Mouse (Mus musculus) kidney, embryonic 15.5 days (tissue): ENCODE measurements around the gene Sgsm3. TPM values are rescaled to one million over a fixed set of nuclear protein-coding genes. Genes with fewer than 3 reads are reported as not detected.

ENCODE experiments used
- ATAC-seq: fragments of 200-750 bp; cut with Nextera tagmentation; replicated peaks from 2 replicates; pipeline ENCODE4 v1.8.0; 2017; ENCODE audit warnings: moderate TSS enrichment; ENCODE audit not compliant: low FRiP score
- H3K27ac ChIP-seq: fragments of 300-500 bp; sonication (generic); 2 replicates; pipeline ENCODE4 v1.5.1; 2015; ENCODE audit warnings: mild to moderate bottlenecking, inconsistent platforms
- H3K27me3 ChIP-seq: fragments of 300-500 bp; sonication (generic); 2 replicates; pipeline ENCODE4 v1.6.1; 2015; ENCODE audit warnings: inconsistent platforms
- H3K36me3 ChIP-seq: fragments of 300-500 bp; sonication (generic); 2 replicates; pipeline ENCODE4 v1.6.1; 2015; ENCODE audit warnings: inconsistent platforms
- H3K4me1 ChIP-seq: fragments of 300-500 bp; sonication (generic); 2 replicates; pipeline ENCODE4 v1.6.1; 2015; ENCODE audit warnings: inconsistent platforms
- H3K4me2 ChIP-seq: fragments of 300-500 bp; sonication (generic); 2 replicates; pipeline ENCODE4 v1.6.1; 2015; ENCODE audit warnings: moderate library complexity, mild to moderate bottlenecking, inconsistent platforms
- H3K4me3 ChIP-seq: fragments of 300-500 bp; sonication (generic); replicated peaks from 2 replicates; pipeline ENCODE4 v1.5.1; 2015; ENCODE audit warnings: mild to moderate bottlenecking, inconsistent platforms
- H3K9ac ChIP-seq: fragments of 300-500 bp; sonication (generic); 2 replicates; pipeline ENCODE4 v1.6.1; 2015; ENCODE audit warnings: mild to moderate bottlenecking, inconsistent platforms
- H3K9me3 ChIP-seq: fragments of 300-500 bp; sonication (generic); replicated peaks from 2 replicates; pipeline ENCODE4 v1.6.1; 2016; ENCODE audit warnings: inconsistent platforms
- WGBS: fragments of 180-500 bp; shearing (Covaris S2); methylation state at CpG from one replicate; pipeline ENCODE4 v1.1.7; 2015; ENCODE audit warnings: mixed read lengths; 5-methylcytosine and 5-hydroxymethylcytosine counted together
- polyA plus RNA-seq: library from polyadenylated mRNA; unstranded; fragments of >200 nt; fragmentation: Nextera tagmentation; extraction: Ambion mirVana; gene quantifications from 2 replicates; pipeline ENCODE4 v1.2.1, GENCODE M21; 2015

Gene Sgsm3
- polyA plus RNA-seq, 1 experiment from 2014 or later: 27.1 TPM

DNA sequence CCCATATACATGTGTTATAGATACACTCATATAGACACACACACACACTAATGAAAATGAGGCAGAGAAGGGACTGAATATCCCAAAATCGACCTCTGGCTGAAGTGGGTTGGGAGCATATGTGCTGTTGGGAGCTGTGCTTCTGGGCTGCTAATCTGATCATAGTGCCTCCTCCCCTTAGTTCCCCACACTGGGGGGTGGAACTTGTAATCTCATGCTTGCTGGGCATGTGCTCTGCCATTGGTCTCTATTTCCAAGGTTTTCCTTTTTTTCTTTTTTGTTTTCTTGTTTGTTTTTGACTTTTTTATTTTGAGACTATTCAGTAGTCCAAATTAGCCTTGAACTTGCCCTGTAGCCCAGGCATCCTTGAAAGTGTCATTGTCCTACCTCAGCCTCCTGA, 10.8 kb downstream of the Sgsm3 start:
- Histone ChIP-seq H3K27ac (no peak overlapping the region), H3K9me3 (no peaks in the 10 kb centered on the region), H3K36me3 (no peaks in the 10 kb centered on the region), H3K9ac (no peak overlapping the region), H3K4me1 (no peaks in the 10 kb centered on the region), H3K4me2 (no peak overlapping the region), H3K27me3 (no peaks in the 10 kb centered on the region), H3K4me3 (no peak overlapping the region)
- ATAC-seq: no peak
- 63% methylated on average over 1 of the region's 1 CpGs for WGBS

DNA sequence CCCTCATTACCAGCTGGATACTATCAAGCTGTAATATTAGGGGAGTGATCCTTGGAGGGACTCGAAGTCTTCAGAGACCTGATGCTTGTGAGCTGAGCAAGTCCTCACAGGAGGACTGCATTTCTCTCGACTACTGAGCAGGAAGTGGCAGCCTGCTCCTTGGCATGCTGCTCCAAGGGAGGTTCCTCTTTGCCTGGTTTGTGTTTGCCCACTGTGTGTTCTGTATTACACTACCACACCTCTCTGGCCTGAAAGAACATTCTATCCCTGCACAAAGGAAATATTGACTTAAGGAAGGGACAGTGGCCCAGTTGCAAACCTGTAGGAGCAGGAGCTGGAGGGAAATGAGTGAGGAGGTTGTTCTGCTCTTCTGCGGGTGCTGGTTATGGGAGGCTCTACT, 12.1 kb downstream of the Sgsm3 start:
- no peak for ATAC-seq

DNA sequence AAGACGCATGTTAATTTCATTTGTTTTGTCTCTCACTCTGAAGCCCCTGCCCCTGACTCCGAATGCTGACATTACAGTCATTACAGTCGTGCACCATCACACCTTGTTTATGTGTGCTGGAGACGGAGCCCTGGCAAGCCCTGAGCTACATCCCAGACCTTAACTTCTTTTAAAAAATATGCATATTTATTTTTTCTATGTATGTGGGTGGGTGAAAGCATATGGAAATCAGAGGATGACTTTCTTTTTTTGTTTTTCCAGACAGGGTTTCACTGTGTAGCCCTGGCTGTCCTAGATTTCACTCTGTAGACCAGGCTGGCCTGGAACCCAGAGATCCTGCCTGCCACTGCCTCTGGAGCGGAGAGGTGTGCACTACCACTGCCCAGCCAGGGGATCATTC, 17.4 kb downstream of the Sgsm3 start:
- no peaks in the 10 kb centered on the region for H3K9me3 ChIP-seq
- H3K27me3 ChIP-seq: no peaks in the 10 kb centered on the region
- WGBS: 80% methylated on average over 5 of the region's 5 CpGs
- no peak for ATAC-seq
- no peak overlapping the region for H3K27ac ChIP-seq
- H3K4me3 ChIP-seq: no peak overlapping the region
- no peak overlapping the region for H3K4me2 ChIP-seq
- no peaks in the 10 kb centered on the region for H3K36me3 ChIP-seq
- peaks cover 1% of the 10 kb centered on the region for H3K4me1 ChIP-seq
- H3K9ac ChIP-seq: no peak overlapping the region

More for the DNA sequence above, 12.1 kb downstream of the Sgsm3 start:
- Histone ChIP-seq H3K4me2 (no peak overlapping the region), H3K9ac (no peak overlapping the region), H3K36me3 (no peaks in the 10 kb centered on the region), H3K4me1 (no peaks in the 10 kb centered on the region), H3K27me3 (no peaks in the 10 kb centered on the region), H3K27ac (no peak overlapping the region), H3K4me3 (no peak overlapping the region), H3K9me3 (no peaks in the 10 kb centered on the region)
- WGBS: 60% methylated on average over 3 of the region's 3 CpGs

DNA sequence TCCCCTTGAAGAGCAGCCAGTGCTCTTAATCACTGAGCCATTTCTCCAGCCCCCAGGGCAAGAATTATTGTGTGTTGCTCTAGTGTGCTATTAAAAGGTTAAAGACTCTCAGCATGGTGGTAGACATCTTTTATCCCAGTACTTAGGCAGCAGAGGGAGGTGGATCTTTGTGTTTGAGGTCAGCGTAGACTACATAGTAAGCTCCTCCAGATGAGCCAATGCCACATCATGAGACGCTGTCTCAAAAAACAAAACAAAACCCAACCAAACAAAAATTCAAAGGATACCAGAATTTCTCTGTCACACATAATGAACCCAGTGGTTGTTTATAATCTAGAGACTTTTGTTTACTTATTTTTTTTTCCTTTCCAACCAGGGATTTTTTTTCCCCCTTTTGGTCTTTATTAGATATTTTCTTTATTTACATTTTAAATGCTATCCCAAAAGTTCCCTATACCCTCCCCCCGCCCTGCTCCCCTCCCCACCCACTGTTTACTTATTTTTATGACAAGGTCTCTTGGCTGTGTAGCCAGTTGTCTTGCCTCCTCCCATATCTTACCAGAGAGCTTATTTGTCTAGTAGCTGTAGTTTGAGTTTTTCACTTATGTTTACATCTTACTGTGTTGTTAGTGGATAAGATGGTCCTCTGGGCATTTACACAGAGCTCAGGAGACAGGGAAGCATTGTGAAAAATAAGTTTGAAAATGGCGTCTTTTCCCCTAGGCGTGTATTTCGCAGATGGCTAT, 18.7 kb downstream of the Sgsm3 start:
- Histone ChIP-seq H3K4me2 (no peak overlapping the region), H3K9me3 (no peaks in the 10 kb centered on the region), H3K9ac (no peak overlapping the region), H3K27ac (no peak overlapping the region), H3K36me3 (no peaks in the 10 kb centered on the region), H3K27me3 (no peaks in the 10 kb centered on the region), H3K4me1 (peaks cover 9% of the 10 kb centered on the region), H3K4me3 (no peak overlapping the region)
- ATAC-seq: no peak
- 83% methylated on average over 6 of the region's 6 CpGs for WGBS

DNA sequence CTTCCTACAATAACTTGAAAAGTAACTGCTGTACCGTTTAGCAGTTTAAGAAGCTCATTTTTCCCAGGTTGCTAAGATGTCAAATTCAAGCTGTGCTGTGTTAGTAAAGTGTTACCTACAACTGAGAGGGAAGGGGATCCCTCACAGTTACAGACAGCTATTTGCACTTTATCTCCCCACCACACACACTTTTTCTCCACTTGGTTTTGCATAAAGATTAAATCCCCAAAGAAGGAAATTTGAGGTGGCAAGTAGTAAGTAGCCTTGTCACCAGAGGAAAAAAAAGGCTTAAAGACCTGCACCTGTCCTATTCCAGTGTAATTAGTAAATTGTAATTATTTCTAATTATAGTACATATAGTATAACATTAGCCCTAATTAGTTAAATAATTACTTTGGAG, 19.5 kb downstream of the Sgsm3 start:
- no peak overlapping the region for H3K27ac ChIP-seq
- H3K4me1 ChIP-seq: peaks cover 9% of the 10 kb centered on the region
- 55% methylated on average over 1 of the region's 1 CpGs for WGBS
- no peaks in the 10 kb centered on the region for H3K9me3 ChIP-seq
- no peak overlapping the region for H3K4me2 ChIP-seq
- H3K27me3 ChIP-seq: no peaks in the 10 kb centered on the region
- H3K4me3 ChIP-seq: no peak overlapping the region
- ATAC-seq: no peak
- no peaks in the 10 kb centered on the region for H3K36me3 ChIP-seq
- no peak overlapping the region for H3K9ac ChIP-seq

DNA sequence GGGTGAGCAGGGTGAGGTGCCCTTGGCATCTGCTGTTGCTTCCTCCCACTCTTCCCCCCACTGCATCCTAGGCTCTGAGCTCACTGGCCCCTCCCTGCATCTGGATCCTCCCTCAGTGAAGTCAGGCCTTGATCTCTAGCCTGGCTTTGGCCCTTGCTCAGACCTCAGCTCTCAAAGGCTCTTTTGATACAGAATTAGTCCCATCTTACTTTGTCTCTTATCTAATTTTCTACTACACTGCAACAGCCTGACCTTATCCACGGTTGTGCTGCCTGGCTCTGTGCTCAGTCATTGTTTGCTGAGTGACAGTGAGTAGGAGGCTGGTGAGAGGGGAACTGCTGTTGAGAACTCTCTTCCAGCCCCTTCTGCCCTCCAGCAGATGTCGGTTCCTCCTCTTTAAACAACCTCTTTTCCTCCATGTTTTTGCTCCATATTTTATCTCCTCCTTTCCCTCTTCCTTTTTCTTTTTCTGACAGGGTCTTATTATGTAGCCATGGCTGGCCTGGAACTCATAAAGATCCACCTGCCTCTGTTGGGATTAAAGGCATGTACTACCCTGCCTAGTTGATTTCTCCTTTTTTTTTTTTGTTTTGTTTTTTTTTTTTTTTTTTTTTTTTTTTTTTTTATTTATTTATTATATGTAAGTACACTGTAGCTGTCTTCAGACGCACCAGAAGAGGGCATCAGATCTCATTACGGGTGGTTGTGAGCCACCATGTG, 23.0 kb downstream of the Sgsm3 start:
- no peaks in the 10 kb centered on the region for H3K9me3 ChIP-seq
- peaks cover 9% of the 10 kb centered on the region for H3K4me1 ChIP-seq
- no peak overlapping the region for H3K9ac ChIP-seq
- peaks cover 9% of the 10 kb centered on the region for H3K36me3 ChIP-seq
- H3K4me2 ChIP-seq: no peak overlapping the region
- H3K4me3 ChIP-seq: no peak overlapping the region
- 35% methylated on average over 3 of the region's 4 CpGs for WGBS
- ATAC-seq: no peak
- H3K27ac ChIP-seq: no peak overlapping the region
- H3K27me3 ChIP-seq: no peaks in the 10 kb centered on the region

DNA sequence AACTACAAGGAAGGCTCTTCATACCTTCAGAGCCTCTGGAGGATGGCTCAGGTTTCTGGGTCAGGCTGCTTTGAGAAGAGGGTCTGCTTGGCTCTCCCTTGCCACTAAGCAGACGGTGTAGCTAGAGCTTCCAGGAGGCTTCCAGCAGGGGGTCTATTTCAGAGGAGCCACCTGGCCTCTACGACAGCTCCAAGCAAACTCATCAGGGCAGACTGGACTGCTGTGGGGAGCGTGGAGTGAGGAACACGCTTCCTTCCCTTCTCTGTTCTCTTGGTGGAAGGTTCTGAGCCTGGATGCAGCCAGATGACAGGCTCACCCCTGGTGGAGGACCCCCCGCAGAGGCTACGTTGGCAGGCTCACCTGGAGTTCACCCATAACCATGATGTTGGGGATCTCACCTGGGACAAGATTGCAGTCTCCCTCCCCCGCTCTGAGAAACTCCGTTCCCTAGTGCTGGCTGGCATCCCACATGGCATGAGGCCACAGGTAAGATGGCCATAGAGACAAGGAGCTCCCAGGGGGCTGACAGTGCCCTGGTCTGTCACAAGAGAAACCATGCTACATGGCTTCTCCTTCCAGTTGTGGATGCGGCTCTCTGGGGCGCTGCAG, 28.7 kb downstream of the Sgsm3 start:
- no peaks in the 10 kb centered on the region for H3K9me3 ChIP-seq
- 80% methylated on average over 10 of the region's 10 CpGs for WGBS
- no peak overlapping the region for H3K9ac ChIP-seq
- no peaks in the 10 kb centered on the region for H3K27me3 ChIP-seq
- H3K4me3 ChIP-seq: no peak overlapping the region
- no peak overlapping the region for H3K4me2 ChIP-seq
- no peak for ATAC-seq
- H3K27ac ChIP-seq: no peak overlapping the region
- no peaks in the 10 kb centered on the region for H3K4me1 ChIP-seq
- peaks cover 30% of the 10 kb centered on the region for H3K36me3 ChIP-seq

DNA sequence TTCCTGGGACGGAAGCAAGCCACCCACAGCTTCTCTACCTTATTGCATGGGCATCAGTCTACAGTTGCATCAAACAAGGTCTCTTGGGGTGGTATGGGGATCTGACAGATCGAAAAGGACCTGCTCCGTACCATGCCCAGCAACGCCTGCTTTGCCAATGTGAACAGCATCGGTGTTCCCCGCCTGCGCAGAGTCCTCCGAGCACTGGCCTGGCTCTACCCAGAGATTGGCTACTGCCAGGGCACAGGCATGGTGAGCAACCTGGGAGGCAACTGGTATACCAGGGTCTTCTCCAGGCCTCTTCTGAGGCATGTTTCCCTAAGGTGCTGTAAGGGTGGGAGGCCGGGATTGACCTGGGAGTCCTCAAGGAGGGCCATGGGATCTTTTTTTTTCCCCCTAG, 29.8 kb downstream of the Sgsm3 start:
- no peaks in the 10 kb centered on the region for H3K9me3 ChIP-seq
- 95% methylated on average over 9 of the region's 9 CpGs for WGBS
- no peaks in the 10 kb centered on the region for H3K4me1 ChIP-seq
- peaks cover 40% of the 10 kb centered on the region for H3K36me3 ChIP-seq
- no peak overlapping the region for H3K27ac ChIP-seq
- H3K9ac ChIP-seq: no peak overlapping the region
- H3K27me3 ChIP-seq: no peaks in the 10 kb centered on the region
- no peak for ATAC-seq
- no peak overlapping the region for H3K4me2 ChIP-seq
- H3K4me3 ChIP-seq: no peak overlapping the region

DNA sequence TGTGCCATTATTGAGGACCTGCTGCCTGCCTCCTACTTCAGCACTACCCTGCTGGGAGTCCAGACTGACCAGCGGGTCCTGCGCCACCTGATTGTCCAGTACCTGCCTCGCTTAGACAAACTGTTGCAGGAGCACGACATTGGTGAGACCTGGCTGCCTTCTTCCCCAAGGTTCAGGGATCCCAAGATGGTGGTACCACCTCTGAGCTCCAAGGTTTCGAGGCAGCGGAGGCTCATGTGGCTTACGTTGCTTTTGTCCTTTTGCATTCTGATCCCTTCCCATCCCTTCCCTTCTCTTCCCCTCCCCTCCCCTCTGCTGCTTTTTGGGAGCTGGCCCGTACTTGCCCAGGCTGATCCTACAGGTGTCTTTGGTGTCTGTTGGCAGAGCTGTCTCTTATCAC, 30.3 kb downstream of the Sgsm3 start:
- Histone ChIP-seq H3K36me3 (peaks cover 44% of the 10 kb centered on the region), H3K27ac (no peak overlapping the region), H3K4me2 (no peak overlapping the region), H3K4me1 (no peaks in the 10 kb centered on the region), H3K9me3 (no peaks in the 10 kb centered on the region), H3K4me3 (no peak overlapping the region), H3K9ac (no peak overlapping the region), H3K27me3 (no peaks in the 10 kb centered on the region)
- 94% methylated on average over 8 of the region's 8 CpGs for WGBS
- ATAC-seq: no peak

DNA sequence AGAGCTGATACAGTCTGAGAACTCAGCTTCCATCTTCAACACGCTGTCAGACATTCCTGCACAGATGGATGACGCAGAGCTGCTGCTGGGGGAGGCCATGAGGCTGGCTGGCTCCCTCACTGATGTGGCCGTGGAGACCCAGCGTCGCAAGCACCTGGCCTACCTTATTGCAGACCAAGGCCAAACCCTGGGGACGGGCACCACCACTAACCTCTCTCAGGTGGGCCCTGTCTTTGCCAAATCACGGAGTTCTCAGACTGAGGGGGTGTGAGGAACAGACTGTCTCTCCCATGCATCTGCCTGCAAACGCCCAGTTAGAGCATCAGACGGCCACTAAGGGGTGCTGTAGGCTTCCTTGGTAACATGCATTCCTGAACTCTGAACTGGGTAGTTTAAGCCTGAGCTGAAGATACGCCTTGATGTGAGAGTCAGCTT, 31.1 kb downstream of the Sgsm3 start:
- no peak overlapping the region for H3K4me3 ChIP-seq

DNA sequence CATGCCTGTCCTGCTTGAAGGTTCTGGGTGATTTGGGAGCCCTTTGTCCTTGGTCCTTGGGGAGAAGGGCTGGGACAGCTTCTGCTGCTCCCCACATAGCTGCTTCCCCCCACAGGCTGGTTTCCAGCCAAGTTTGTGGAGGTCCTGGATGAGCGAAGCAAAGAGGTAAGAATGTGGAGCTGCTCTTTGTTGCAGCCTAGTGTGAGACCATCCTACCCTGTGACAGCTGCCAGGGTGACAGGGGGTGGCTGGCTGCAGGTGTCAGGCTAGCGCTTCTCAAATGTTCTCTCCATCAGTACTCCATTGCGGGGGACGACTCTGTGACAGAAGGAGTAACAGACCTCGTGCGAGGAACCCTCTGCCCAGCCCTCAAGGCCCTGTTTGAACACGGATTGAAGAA, 32.5 kb downstream of the Sgsm3 start:
- H3K4me2 ChIP-seq: no peak overlapping the region
- no peak overlapping the region for H3K27ac ChIP-seq
- no peak for ATAC-seq
- H3K9me3 ChIP-seq: no peaks in the 10 kb centered on the region
- no peak overlapping the region for H3K9ac ChIP-seq
- no peaks in the 10 kb centered on the region for H3K4me1 ChIP-seq
- WGBS: 74% methylated on average over 7 of the region's 7 CpGs
- H3K27me3 ChIP-seq: no peaks in the 10 kb centered on the region
- no peak overlapping the region for H3K4me3 ChIP-seq
- peaks cover 58% of the 10 kb centered on the region for H3K36me3 ChIP-seq

More for the DNA sequence above, 31.1 kb downstream of the Sgsm3 start:
- Histone ChIP-seq H3K9me3 (no peaks in the 10 kb centered on the region), H3K4me1 (no peaks in the 10 kb centered on the region), H3K36me3 (peaks cover 45% of the 10 kb centered on the region), H3K27me3 (no peaks in the 10 kb centered on the region), H3K9ac (no peak overlapping the region), H3K4me2 (no peak overlapping the region), H3K27ac (no peak overlapping the region)
- ATAC-seq: no peak
- 61% methylated on average over 10 of the region's 10 CpGs for WGBS

DNA sequence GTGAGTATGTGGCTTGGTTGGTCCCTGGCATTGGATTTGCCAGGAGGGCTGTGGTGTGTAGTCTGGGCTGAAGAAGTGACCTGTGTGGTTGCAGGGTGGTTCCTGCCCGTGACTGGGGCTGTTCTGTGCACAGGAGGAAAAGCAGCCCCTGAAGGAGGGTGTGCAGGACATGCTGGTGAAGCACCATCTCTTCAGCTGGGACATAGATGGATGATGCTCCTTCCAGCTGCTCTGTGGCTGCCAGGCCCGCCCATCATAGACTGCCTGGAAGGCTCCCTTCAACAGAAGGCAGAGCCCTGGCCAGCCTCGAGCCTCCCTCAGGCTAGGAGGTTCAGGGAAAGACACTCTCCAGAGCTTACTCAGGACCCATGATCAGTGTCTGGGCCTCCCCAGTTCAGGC, 34.0 kb downstream of the Sgsm3 start:
- Histone ChIP-seq H3K36me3 (peaks cover 72% of the 10 kb centered on the region), H3K4me3 (no peak overlapping the region), H3K9me3 (no peaks in the 10 kb centered on the region), H3K9ac (no peak overlapping the region), H3K27me3 (no peaks in the 10 kb centered on the region), H3K27ac (no peak overlapping the region), H3K4me2 (no peak overlapping the region), H3K4me1 (no peaks in the 10 kb centered on the region)
- WGBS: 66% methylated on average over 3 of the region's 3 CpGs
- no peak for ATAC-seq
